ENCODE assay signal across 22 mouse cellular contexts in genomic region chr9:43131940-43132339, GRCm38 (mm10). TPM values are rescaled to one million over a fixed set of nuclear protein-coding genes. Genes with fewer than 3 reads are reported as not detected.
"Had no signal": no experiment of that assay in that cellular context is flagged by ENCODE, and none has a peak within 500 bp of the region (broad histone marks: within the 10 kb centered on the region; RNA-seq: fewer than 3 reads in every experiment).

No protein-coding gene starts in this region.

- H3K27me3 ChIP-seq: midbrain, embryonic 12.5 days; midbrain, embryonic 15.5 days; neural tube, embryonic 12.5 days; neural tube, embryonic 15.5 days; stomach, embryonic 15.5 days had no signal

- H3K4me3 ChIP-seq: limb, embryonic 12.5 days; liver, embryonic 12.5 days; liver, embryonic 15.5 days; midbrain, embryonic 12.5 days; midbrain, embryonic 15.5 days; neural tube, embryonic 12.5 days; neural tube, embryonic 15.5 days; stomach, embryonic 15.5 days had no signal

- ATAC-seq: intestine, postnatal 0 days; liver, embryonic 12.5 days; midbrain, embryonic 15.5 days had no signal

- H3K4me1 ChIP-seq: midbrain, embryonic 12.5 days; midbrain, embryonic 15.5 days; neural tube, embryonic 12.5 days; stomach, embryonic 15.5 days had no signal

- H3K36me3 ChIP-seq: limb, embryonic 12.5 days; liver, embryonic 12.5 days; liver, embryonic 15.5 days; midbrain, embryonic 12.5 days; midbrain, embryonic 15.5 days; neural tube, embryonic 12.5 days; neural tube, embryonic 15.5 days; stomach, embryonic 15.5 days had no signal

- H3K9me3 ChIP-seq: limb, embryonic 12.5 days; liver, embryonic 12.5 days; liver, embryonic 15.5 days; midbrain, embryonic 12.5 days; midbrain, embryonic 15.5 days; neural tube, embryonic 12.5 days; neural tube, embryonic 15.5 days; stomach, embryonic 15.5 days had no signal

- H3K9ac ChIP-seq: limb, embryonic 12.5 days; liver, embryonic 12.5 days; liver, embryonic 15.5 days; midbrain, embryonic 12.5 days; midbrain, embryonic 15.5 days; neural tube, embryonic 12.5 days; neural tube, embryonic 15.5 days; stomach, embryonic 15.5 days had no signal

- H3K27ac ChIP-seq: kidney, postnatal 0 days; limb, embryonic 12.5 days; liver, embryonic 12.5 days; liver, embryonic 15.5 days; macrophage; midbrain, embryonic 12.5 days; midbrain, embryonic 15.5 days; neural tube, embryonic 12.5 days; neural tube, embryonic 15.5 days; stomach, embryonic 15.5 days had no signal

- H3K4me2 ChIP-seq: limb, embryonic 12.5 days; liver, embryonic 12.5 days; liver, embryonic 15.5 days; midbrain, embryonic 12.5 days; midbrain, embryonic 15.5 days; neural tube, embryonic 12.5 days; neural tube, embryonic 15.5 days; stomach, embryonic 15.5 days had no signal

- DNase-seq: kidney, adult 8-10 months; kidney, postnatal 36 days; liver; lung, adult 18-20 months; lung, postnatal 14 days; right cerebral cortex, adult 18-20 months; right cerebral cortex, postnatal 14 days; right cerebral cortex, postnatal 4 days; thymus, adult 18-20 months; thymus, postnatal 36 days had no signal

RNA-seq across cellular contexts. Expression of gene Tmem136, which starts 15.6 kb away (rescaled TPM):
- total RNA-seq: megakaryocyte, adult 5-6 weeks had no signal
- polyA plus RNA-seq: macrophage had no signal
